Mouse (Mus musculus): Measurements from ENCODE around the gene Olfr805. TPM values are rescaled to one million over a fixed set of nuclear protein-coding genes. Genes with fewer than 3 reads are reported as not detected.

The Olfr805 gene
- not detected in 2 replicates for polyA plus RNA-seq (2016; fragmentation: Nextera tagmentation; extraction: Ambion mirVana)

DNA sequence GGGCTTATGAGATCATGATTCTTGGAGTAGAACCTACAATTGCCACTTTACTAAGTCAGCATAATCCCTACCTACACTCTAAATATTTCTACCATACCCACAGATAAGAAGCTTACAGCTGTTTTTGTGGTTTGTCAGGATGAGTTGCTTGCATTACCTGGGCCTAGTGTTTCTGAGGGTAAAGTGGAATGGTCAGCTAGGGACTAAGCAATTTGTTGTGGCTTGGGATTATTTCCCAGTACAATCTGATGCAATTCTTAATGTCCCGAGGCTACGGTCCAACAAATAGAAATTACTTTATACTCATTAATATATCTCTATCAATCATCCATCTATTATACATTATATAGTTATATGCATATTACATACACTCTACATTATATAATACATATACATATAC lies at the start of gene Olfr805:
Olfr805 (minus strand) TSS at position 101 of the 400 bp plus-strand sequence.
- Histone ChIP-seq H3K4me3 (no peak within 1 kb of the TSS), H3K9ac (no peak within 1 kb of the TSS), H3K27me3 (replicated peaks) (no peaks in the 10 kb centered on the region), H3K4me1 (no peaks in the 10 kb centered on the region), H3K36me3 (no peaks in the 10 kb centered on the region), H3K27ac (no peak within 1 kb of the TSS), H3K4me2 (no peak within 1 kb of the TSS), H3K9me3 (replicated peaks) (no peaks in the 10 kb centered on the region)
- 76% methylated on average over 2 of the region's 2 CpGs for WGBS (ENCODE audit: insufficient replicate concordance)
- ATAC-seq: no peak

DNA sequence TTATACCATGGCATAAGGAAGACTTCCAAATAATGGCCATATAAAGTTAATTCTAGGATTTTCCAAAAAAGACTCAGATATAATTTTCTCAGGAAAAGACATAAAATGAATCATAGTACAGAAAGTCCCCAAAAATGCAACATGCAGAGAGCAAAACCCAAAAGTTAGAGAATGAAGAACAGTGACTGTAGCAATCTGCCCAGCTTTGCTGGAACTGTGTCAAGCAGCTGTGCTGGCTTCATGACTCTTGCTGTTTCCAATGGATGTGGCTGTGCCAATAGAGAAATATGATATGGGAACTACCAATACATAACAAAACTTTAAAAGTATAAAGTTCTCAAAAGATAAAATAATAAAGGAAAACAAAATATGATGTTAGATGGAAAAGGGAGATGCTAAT lies 48.9 kb upstream of the Olfr805 start:
- Histone ChIP-seq H3K9me3 (replicated peaks) (no peaks in the 10 kb centered on the region), H3K4me1 (no peaks in the 10 kb centered on the region), H3K27me3 (replicated peaks) (no peaks in the 10 kb centered on the region), H3K36me3 (no peaks in the 10 kb centered on the region), H3K4me3 (no peak overlapping the region), H3K27ac (no peak overlapping the region), H3K9ac (no peak overlapping the region), H3K4me2 (no peak overlapping the region)
- ATAC-seq: no peak

DNA sequence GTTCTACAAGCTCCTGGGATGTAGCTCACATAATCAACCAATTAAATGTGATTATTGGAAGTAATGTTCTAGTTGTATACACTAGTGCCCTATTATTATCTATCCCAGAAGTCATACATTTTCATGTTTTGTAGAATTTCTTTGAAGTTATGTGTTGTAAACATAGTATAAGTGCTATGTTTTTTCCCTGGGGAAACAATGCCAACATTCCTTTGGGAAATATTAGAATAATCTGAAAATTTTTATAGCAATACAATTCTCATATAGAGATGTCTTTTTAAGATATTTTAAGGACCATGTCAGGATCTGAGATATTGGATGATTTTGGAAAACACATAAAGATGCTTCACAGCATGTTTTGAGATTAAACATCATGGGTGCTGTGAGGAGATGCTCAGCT lies 45.2 kb upstream of the Olfr805 start, which contains the start of gene Olfr809:
Olfr809 (plus strand) TSS at position 301 of the 400 bp plus-strand sequence.
- H3K4me2 ChIP-seq: no peak within 1 kb of the TSS
- no peak for ATAC-seq
- no peaks in the 10 kb centered on the region for H3K27me3 ChIP-seq (replicated peaks)
- H3K9me3 ChIP-seq (replicated peaks): no peaks in the 10 kb centered on the region
- H3K9ac ChIP-seq: no peak within 1 kb of the TSS
- no peak within 1 kb of the TSS for H3K4me3 ChIP-seq
- no peaks in the 10 kb centered on the region for H3K36me3 ChIP-seq
- no peaks in the 10 kb centered on the region for H3K4me1 ChIP-seq
- H3K27ac ChIP-seq: no peak within 1 kb of the TSS

DNA sequence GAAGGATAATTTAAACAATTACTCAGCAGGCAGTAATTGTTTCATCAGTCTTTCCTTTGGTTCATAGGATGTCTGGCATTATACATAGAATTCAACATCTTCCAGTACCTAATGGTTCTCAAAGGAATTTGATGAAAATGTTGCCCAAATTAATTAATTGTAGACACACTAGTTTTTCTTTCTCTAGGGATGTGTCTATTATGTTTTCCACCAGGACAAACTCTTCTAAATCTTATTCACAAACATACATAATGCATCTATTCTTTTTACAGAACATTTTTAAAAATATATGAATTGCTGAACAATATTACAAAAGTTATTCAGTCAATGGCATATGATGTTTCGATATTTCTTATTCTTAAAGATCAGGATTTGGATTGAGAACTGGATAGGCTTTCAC lies 36.0 kb upstream of the Olfr805 start, which contains the start of gene Olfr808:
Olfr808 (plus strand) TSS at position 301 of the 400 bp plus-strand sequence.
- Histone ChIP-seq H3K9ac (no peak within 1 kb of the TSS), H3K4me1 (no peaks in the 10 kb centered on the region), H3K36me3 (no peaks in the 10 kb centered on the region), H3K27me3 (replicated peaks) (no peaks in the 10 kb centered on the region), H3K27ac (no peak within 1 kb of the TSS), H3K4me2 (no peak within 1 kb of the TSS), H3K4me3 (no peak within 1 kb of the TSS), H3K9me3 (replicated peaks) (no peaks in the 10 kb centered on the region)
- 63% methylated on average over 1 of the region's 1 CpGs for WGBS (ENCODE audit: insufficient replicate concordance)
- no peak for ATAC-seq

GRCm38 (mm10) chr10:129757693-129758092 lies 28.5 kb upstream of the Olfr805 start, which contains the start of gene Olfr807:
Gene Olfr807 (minus strand): TSS chr10:129757793.
- Histone ChIP-seq H3K27ac (no peak within 1 kb of the TSS), H3K4me1 (no peaks in the 10 kb centered on the region), H3K4me3 (no peak within 1 kb of the TSS), H3K9me3 (replicated peaks) (no peaks in the 10 kb centered on the region), H3K27me3 (replicated peaks) (no peaks in the 10 kb centered on the region), H3K9ac (no peak within 1 kb of the TSS), H3K4me2 (no peak within 1 kb of the TSS), H3K36me3 (no peaks in the 10 kb centered on the region)
- 42% methylated on average over 1 of the region's 1 CpGs for WGBS (ENCODE audit: insufficient replicate concordance)
- ATAC-seq: no peak

DNA sequence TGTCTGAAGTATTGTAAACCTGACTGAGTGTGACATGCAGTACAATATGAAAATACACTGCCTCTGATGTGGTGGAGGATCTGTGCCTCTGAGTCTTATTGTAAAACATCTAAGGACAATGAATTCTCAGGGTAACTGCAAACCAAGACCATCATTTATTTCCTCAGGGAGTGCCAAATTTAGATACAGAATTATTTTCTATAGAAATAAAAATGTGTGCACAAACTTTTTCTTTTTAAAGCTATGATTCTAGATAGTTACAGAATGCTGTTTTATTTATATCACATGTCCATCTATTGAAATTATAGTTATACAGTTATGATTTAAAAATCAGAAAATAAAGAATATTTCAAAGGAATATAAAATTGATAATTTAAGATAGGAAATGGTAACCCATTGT lies 12.6 kb upstream of the Olfr805 start, which contains the start of gene Olfr806:
Olfr806 (minus strand) TSS at position 101 of the 400 bp plus-strand sequence.
- Histone ChIP-seq H3K4me3 (no peak within 1 kb of the TSS), H3K27ac (no peak within 1 kb of the TSS), H3K36me3 (no peaks in the 10 kb centered on the region), H3K4me2 (no peak within 1 kb of the TSS), H3K27me3 (replicated peaks) (no peaks in the 10 kb centered on the region), H3K9me3 (replicated peaks) (no peaks in the 10 kb centered on the region), H3K4me1 (no peaks in the 10 kb centered on the region), H3K9ac (no peak within 1 kb of the TSS)
- no peak for ATAC-seq

DNA sequence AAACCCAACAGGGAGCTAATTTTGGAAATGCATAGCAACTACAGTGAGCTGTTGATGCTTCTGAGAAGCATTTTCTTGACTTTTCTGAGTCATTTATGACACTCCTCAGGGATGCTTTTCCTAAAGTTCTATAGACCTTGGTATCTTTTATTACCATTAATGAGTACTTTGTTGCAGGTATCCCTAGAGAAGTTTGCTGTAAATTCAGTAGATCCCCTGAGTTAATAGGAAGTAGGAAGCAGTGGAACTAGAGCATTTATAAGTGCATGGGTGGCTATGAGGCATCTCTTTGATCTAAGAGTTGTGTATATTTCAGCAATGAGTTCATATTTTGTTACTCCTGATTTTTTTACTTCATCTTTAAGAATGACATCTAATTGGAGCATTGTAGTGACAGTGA lies 26.3 kb downstream of the Olfr805 start, which contains the start of gene Olfr804:
Olfr804 (plus strand) TSS at position 301 of the 400 bp plus-strand sequence.
- Histone ChIP-seq H3K4me3 (no peak within 1 kb of the TSS), H3K9me3 (replicated peaks) (no peaks in the 10 kb centered on the region), H3K9ac (no peak within 1 kb of the TSS), H3K27me3 (replicated peaks) (no peaks in the 10 kb centered on the region), H3K4me2 (no peak within 1 kb of the TSS), H3K4me1 (no peaks in the 10 kb centered on the region), H3K36me3 (no peaks in the 10 kb centered on the region), H3K27ac (no peak within 1 kb of the TSS)
- ATAC-seq: no peak

GRCm38 (mm10) chr10:129694186-129694585 lies 35.0 kb downstream of the Olfr805 start, which contains the start of gene Olfr803:
Gene Olfr803 (minus strand): TSS chr10:129694286.
- H3K4me2 ChIP-seq: no peak within 1 kb of the TSS
- no peak within 1 kb of the TSS for H3K9ac ChIP-seq
- WGBS (ENCODE audit: insufficient replicate concordance): 57% methylated on average over 2 of the region's 2 CpGs
- no peak for ATAC-seq
- H3K36me3 ChIP-seq: no peaks in the 10 kb centered on the region
- no peaks in the 10 kb centered on the region for H3K4me1 ChIP-seq
- no peak within 1 kb of the TSS for H3K27ac ChIP-seq
- H3K27me3 ChIP-seq (replicated peaks): no peaks in the 10 kb centered on the region
- no peaks in the 10 kb centered on the region for H3K9me3 ChIP-seq (replicated peaks)
- no peak within 1 kb of the TSS for H3K4me3 ChIP-seq

- no peak for ATAC-seq
- H3K9ac ChIP-seq: no peak within 1 kb of the TSS
- no peak within 1 kb of the TSS for H3K4me3 ChIP-seq
- no peak within 1 kb of the TSS for H3K4me2 ChIP-seq
- no peaks in the 10 kb centered on the region for H3K4me1 ChIP-seq
- no peaks in the 10 kb centered on the region for H3K9me3 ChIP-seq (replicated peaks)
- H3K27me3 ChIP-seq (replicated peaks): no peaks in the 10 kb centered on the region
- WGBS (ENCODE audit: insufficient replicate concordance): 55% methylated on average over 1 of the region's 1 CpGs
- no peak within 1 kb of the TSS for H3K27ac ChIP-seq
- no peaks in the 10 kb centered on the region for H3K36me3 ChIP-seq
Measured at GRCm38 (mm10) chr10:129688069-129688468, 41.1 kb downstream of the Olfr805 start, which contains the start of gene Olfr802. Gene Olfr802 (minus strand): TSS chr10:129688169.

GRCm38 (mm10) chr10:129673765-129674164 lies 55.4 kb downstream of the Olfr805 start, which contains the start of gene Olfr801:
Gene Olfr801 (minus strand): TSS chr10:129673865.
- Histone ChIP-seq H3K27ac (no peak within 1 kb of the TSS), H3K4me1 (no peaks in the 10 kb centered on the region), H3K4me3 (no peak within 1 kb of the TSS), H3K36me3 (no peaks in the 10 kb centered on the region), H3K4me2 (no peak within 1 kb of the TSS), H3K9me3 (replicated peaks) (no peaks in the 10 kb centered on the region), H3K9ac (no peak within 1 kb of the TSS), H3K27me3 (replicated peaks) (no peaks in the 10 kb centered on the region)
- 59% methylated on average over 1 of the region's 1 CpGs for WGBS (ENCODE audit: insufficient replicate concordance)
- ATAC-seq: no peak

Small RNA genes lying within 50 kb of the gene (microRNA-seq; reads per million reads assigned to microRNA genes)
- not detected for gene Gm24485

Other genes starting within 250 kb of the Olfr805 start
- not detected in 2 replicates for gene Olfr789, start 244.6 kb downstream of the Olfr805 start, polyA plus RNA-seq (2016; fragmentation: Nextera tagmentation; extraction: Ambion mirVana)
- gene Olfr790, start 230.9 kb downstream of the Olfr805 start, polyA plus RNA-seq (2016; fragmentation: Nextera tagmentation; extraction: Ambion mirVana): not detected in 2 replicates
- gene Olfr791, start 207.6 kb downstream of the Olfr805 start, polyA plus RNA-seq (2016; fragmentation: Nextera tagmentation; extraction: Ambion mirVana): not detected in 2 replicates
- gene Olfr792, start 190.2 kb downstream of the Olfr805 start, polyA plus RNA-seq (2016; fragmentation: Nextera tagmentation; extraction: Ambion mirVana): not detected in 2 replicates
- not detected in 2 replicates for gene Olfr794, start 161.7 kb downstream of the Olfr805 start, polyA plus RNA-seq (2016; fragmentation: Nextera tagmentation; extraction: Ambion mirVana)
- gene Olfr796, start 116.8 kb downstream of the Olfr805 start, polyA plus RNA-seq (2016; fragmentation: Nextera tagmentation; extraction: Ambion mirVana): not detected in 2 replicates
- gene Olfr798, start 101.4 kb downstream of the Olfr805 start, polyA plus RNA-seq (2016; fragmentation: Nextera tagmentation; extraction: Ambion mirVana): not detected in 2 replicates
- gene Olfr799, start 91.9 kb downstream of the Olfr805 start, polyA plus RNA-seq (2016; fragmentation: Nextera tagmentation; extraction: Ambion mirVana): not detected in 2 replicates
- gene Olfr800, start 71.7 kb downstream of the Olfr805 start, polyA plus RNA-seq (2016; fragmentation: Nextera tagmentation; extraction: Ambion mirVana): not detected in 2 replicates
- not detected in 2 replicates for gene Olfr801, start 55.5 kb downstream of the Olfr805 start, polyA plus RNA-seq (2016; fragmentation: Nextera tagmentation; extraction: Ambion mirVana)
- not detected in 2 replicates for gene Olfr802, start 41.2 kb downstream of the Olfr805 start, polyA plus RNA-seq (2016; fragmentation: Nextera tagmentation; extraction: Ambion mirVana)
- not detected in 2 replicates for gene Olfr803, start 35.1 kb downstream of the Olfr805 start, polyA plus RNA-seq (2016; fragmentation: Nextera tagmentation; extraction: Ambion mirVana)
- not detected in 2 replicates for gene Olfr804, start 26.2 kb downstream of the Olfr805 start, polyA plus RNA-seq (2016; fragmentation: Nextera tagmentation; extraction: Ambion mirVana)
- gene Olfr806, start 12.5 kb upstream of the Olfr805 start, polyA plus RNA-seq (2016; fragmentation: Nextera tagmentation; extraction: Ambion mirVana): not detected in 2 replicates
- gene Olfr807, start 28.4 kb upstream of the Olfr805 start, polyA plus RNA-seq (2016; fragmentation: Nextera tagmentation; extraction: Ambion mirVana): not detected in 2 replicates
- gene Olfr808, start 36.1 kb upstream of the Olfr805 start, polyA plus RNA-seq (2016; fragmentation: Nextera tagmentation; extraction: Ambion mirVana): not detected in 2 replicates
- not detected in 2 replicates for gene Olfr809, start 45.3 kb upstream of the Olfr805 start, polyA plus RNA-seq (2016; fragmentation: Nextera tagmentation; extraction: Ambion mirVana)
- not detected in 2 replicates for gene Olfr810, start 65.5 kb upstream of the Olfr805 start, polyA plus RNA-seq (2016; fragmentation: Nextera tagmentation; extraction: Ambion mirVana)
- not detected in 2 replicates for gene Olfr811, start 75.0 kb upstream of the Olfr805 start, polyA plus RNA-seq (2016; fragmentation: Nextera tagmentation; extraction: Ambion mirVana)
- gene Olfr812, start 116.7 kb upstream of the Olfr805 start, polyA plus RNA-seq (2016; fragmentation: Nextera tagmentation; extraction: Ambion mirVana): not detected in 2 replicates
- gene Olfr813, start 126.0 kb upstream of the Olfr805 start, polyA plus RNA-seq (2016; fragmentation: Nextera tagmentation; extraction: Ambion mirVana): not detected in 2 replicates
- gene Olfr814, start 150.5 kb upstream of the Olfr805 start, polyA plus RNA-seq (2016; fragmentation: Nextera tagmentation; extraction: Ambion mirVana): not detected in 2 replicates
- not detected in 2 replicates for gene Olfr815, start 176.5 kb upstream of the Olfr805 start, polyA plus RNA-seq (2016; fragmentation: Nextera tagmentation; extraction: Ambion mirVana)
- gene Olfr816, start 186.2 kb upstream of the Olfr805 start, polyA plus RNA-seq (2016; fragmentation: Nextera tagmentation; extraction: Ambion mirVana): not detected in 2 replicates
- gene Olfr818, start 219.7 kb upstream of the Olfr805 start, polyA plus RNA-seq (2016; fragmentation: Nextera tagmentation; extraction: Ambion mirVana): not detected in 2 replicates
- not detected in 2 replicates for gene Olfr819, start 237.9 kb upstream of the Olfr805 start, polyA plus RNA-seq (2016; fragmentation: Nextera tagmentation; extraction: Ambion mirVana)
- not detected in 2 replicates for gene Olfr247, start 246.8 kb upstream of the Olfr805 start, polyA plus RNA-seq (2016; fragmentation: Nextera tagmentation; extraction: Ambion mirVana)